Mouse (Mus musculus) heart, postnatal 25 days (tissue): ENCODE data around the gene Gm17555. TPM values are rescaled to one million over a fixed set of nuclear protein-coding genes. Genes with fewer than 3 reads are reported as not detected.

ENCODE experiments used
- total RNA-seq, 2 experiments: library from RNA; stranded (reverse); gene quantifications; 2 replicates each; pipeline ENCODE4 v1.2.3; 2021

Gm17555 gene
- total RNA-seq, 2 experiments from 2014 or later: not detected

Other genes starting within 250 kb of the Gm17555 start
- gene Fgf7, start 180.4 kb upstream of the Gm17555 start, total RNA-seq: 1 to 10 TPM; 1.5 to 1.7 TPM
- gene Fam227b, start 63.1 kb upstream of the Gm17555 start, total RNA-seq: under 1 TPM; 0.16 to 0.17 TPM
- 1 to 10 TPM; 5.0 to 6.3 TPM for gene Dtwd1, start 63.0 kb upstream of the Gm17555 start, total RNA-seq